ENCODE assay signal across 10 mouse cellular contexts in genomic region chr6:93936359-93936758, GRCm38 (mm10).
"Had no signal": no experiment of that assay in that cellular context is flagged by ENCODE, and none has a peak within 500 bp of the region (broad histone marks: within the 10 kb centered on the region; RNA-seq: fewer than 3 reads in every experiment).

No protein-coding gene starts in this region.

- H3K9me3 ChIP-seq: limb, embryonic 10.5 days; midbrain, embryonic 13.5 days had no signal

- H3K4me1 ChIP-seq: limb, embryonic 10.5 days; midbrain, embryonic 13.5 days had no signal

- H3K36me3 ChIP-seq: limb, embryonic 10.5 days; midbrain, embryonic 13.5 days had no signal

- H3K27me3 ChIP-seq: midbrain, embryonic 13.5 days had no signal

- H3K4me3 ChIP-seq: left cerebral cortex, adult 2 months; limb, embryonic 10.5 days; midbrain, embryonic 13.5 days had no signal

- H3K9ac ChIP-seq: liver, embryonic 14.5 days; midbrain, embryonic 13.5 days had no signal

- ATAC-seq: hindbrain, postnatal 0 days; lung, postnatal 0 days; midbrain, embryonic 13.5 days had no signal

- H3K27ac ChIP-seq: hindbrain, postnatal 0 days; left cerebral cortex, adult 2 months; limb, embryonic 10.5 days; liver, embryonic 14.5 days; midbrain, embryonic 13.5 days had no signal

- DNase-seq: lung, adult 2 months; lung, postnatal 36 days; right cerebral cortex, postnatal 14 days; thymus, postnatal 36 days had no signal

- H3K4me2 ChIP-seq: midbrain, embryonic 13.5 days had no signal
